Mouse (Mus musculus) cerebellum, adult 2 months (tissue): Measurements from ENCODE around the gene Vat1. TPM values are rescaled to one million over a fixed set of nuclear protein-coding genes. Genes with fewer than 3 reads are reported as not detected.
A peak's percentile ranks its signal among the peaks of the same experiment; 100 is the strongest.

ENCODE experiments used
- DNase-seq, 2 experiments: peaks; one replicate each; pipeline ENCODE4 v3.0.0; 2021
- H3K27ac ChIP-seq: fragments of 200-500 bp; 2 replicates; pipeline ENCODE4 v1.5.1; 2012; ENCODE audit warnings: low read length, control low read depth, inconsistent platforms; ENCODE audit not compliant: insufficient read depth
- H3K27me3 ChIP-seq: fragments of 200-500 bp; 2 replicates; pipeline ENCODE4 v1.6.1; 2012; ENCODE audit warnings: inconsistent platforms, mild to moderate bottlenecking, low read length, moderate library complexity; ENCODE audit not compliant: control insufficient read depth, insufficient read depth
- H3K4me1 ChIP-seq: fragments of 200-500 bp; 2 replicates; pipeline ENCODE4 v1.6.1; 2011; ENCODE audit warnings: low read length; ENCODE audit not compliant: control insufficient read depth, insufficient read depth
- H3K4me3 ChIP-seq: fragments of 200-500 bp; replicated peaks from 2 replicates; pipeline ENCODE3; 2011; ENCODE audit warnings: mild to moderate bottlenecking, low read depth, low read length, control low read depth; ENCODE audit not compliant: insufficient read depth
- CTCF ChIP-seq: fragments of 200-500 bp; IDR thresholded peaks from 2 replicates; pipeline ENCODE4 v1.5.1; 2011; ENCODE audit warnings: low read depth, mild to moderate bottlenecking, control low read depth, low read length, moderate library complexity, borderline replicate concordance; ENCODE audit not compliant: insufficient read depth
- POLR2A ChIP-seq: fragments of 200-500 bp; IDR thresholded peaks from 2 replicates; pipeline ENCODE4 v1.6.1; 2011; ENCODE audit warnings: low read length, control low read depth, borderline replicate concordance; ENCODE audit not compliant: insufficient read depth
- WGBS: fragments of 180-500 bp; shearing (Covaris S2); methylation state at CpG from one replicate; pipeline ENCODE4 v1.1.7; 2018; 5-methylcytosine and 5-hydroxymethylcytosine counted together
- polyA plus RNA-seq: library from polyadenylated mRNA; depleted of rRNA; stranded (reverse); fragments of >200 nt; gene quantifications from 2 replicates; pipeline ENCODE4 v1.2.3, GENCODE M21; 2012

Gene Vat1
- polyA plus RNA-seq, 1 experiment: 49.2 TPM

- Histone ChIP-seq H3K27ac (no peak overlapping the region), H3K4me1 (peaks cover 13% of the 10 kb centered on the region), H3K27me3 (no peaks in the 10 kb centered on the region), H3K4me3 (no peak overlapping the region)
- WGBS: 92% methylated on average over 9 of the region's 9 CpGs
- TF ChIP-seq CTCF (no peak), POLR2A (no peak)
- no peak for DNase-seq
Observed at GRCm38 (mm10) chr11:101431327-101431726, 34.7 kb downstream of the Vat1 start.

- Histone ChIP-seq H3K4me3 (peak overlapping the region; percentile 98), H3K27ac (no peak overlapping the region), H3K4me1 (peaks cover 9% of the 10 kb centered on the region), H3K27me3 (no peaks in the 10 kb centered on the region)
- WGBS: 61% methylated on average over 8 of the region's 8 CpGs
- DNase-seq: no peak
- TF ChIP-seq POLR2A (no peak), CTCF (no peak)
Observed at GRCm38 (mm10) chr11:101426165-101426564, 39.9 kb downstream of the Vat1 start.

- no peaks in the 10 kb centered on the region for H3K27me3 ChIP-seq
- peak within 1 kb of the TSS; percentile 98 for H3K4me3 ChIP-seq
- DNase-seq: peak; percentile 95 to 97
- peaks cover 9% of the 10 kb centered on the region for H3K4me1 ChIP-seq
- peak within 1 kb of the TSS; percentile 78 for H3K27ac ChIP-seq
- WGBS: under 1% methylated on average over 81 of the region's 81 CpGs
- no peak; the same call in 1 of the 2 replicates for TF ChIP-seq CTCF
- TF ChIP-seq POLR2A: peak; percentile 76; the same call in 1 of the 2 replicates
Observed at GRCm38 (mm10) chr11:101424925-101425813, 40.9 kb downstream of the Vat1 start, which contains the start of the genes Rundc1 and Ptges3l. Rundc1 (plus strand) TSS chr11:101425085. Ptges3l (minus strand) TSS chr11:101425333.

GRCm38 (mm10) chr11:101424105-101424851, 41.8 kb downstream of the Vat1 start, which contains the start of gene Gm27029:
Gm27029 (minus strand) TSS chr11:101424796.
- H3K4me1 ChIP-seq: peaks cover 9% of the 10 kb centered on the region
- H3K27ac ChIP-seq: peak within 1 kb of the TSS; percentile 78
- 2% methylated on average over 23 of the region's 23 CpGs for WGBS
- no peaks in the 10 kb centered on the region for H3K27me3 ChIP-seq
- DNase-seq: no peak
- H3K4me3 ChIP-seq: peak within 1 kb of the TSS; percentile 98
- TF ChIP-seq POLR2A (no peak), CTCF (no peak)

- 91% methylated on average over 5 of the region's 5 CpGs for WGBS
- Histone ChIP-seq H3K4me1 (peaks cover 4% of the 10 kb centered on the region), H3K27ac (no peak overlapping the region), H3K4me3 (no peak overlapping the region), H3K27me3 (no peaks in the 10 kb centered on the region)
- TF ChIP-seq POLR2A (no peak), CTCF (no peak)
- DNase-seq: no peak
Observed at GRCm38 (mm10) chr11:101420148-101420547, 45.9 kb downstream of the Vat1 start.

GRCm38 (mm10) chr11:101419610-101420009, 46.4 kb downstream of the Vat1 start:
- H3K4me1 ChIP-seq: peaks cover 4% of the 10 kb centered on the region
- TF ChIP-seq CTCF (no peak), POLR2A (no peak)
- no peaks in the 10 kb centered on the region for H3K27me3 ChIP-seq
- H3K4me3 ChIP-seq: no peak overlapping the region
- DNase-seq: no peak
- H3K27ac ChIP-seq: no peak overlapping the region
- 33% methylated on average over 3 of the region's 3 CpGs for WGBS

- H3K27ac ChIP-seq: no peak overlapping the region
- no peaks in the 10 kb centered on the region; the same call in 1 of the 2 replicates for H3K4me1 ChIP-seq
- H3K27me3 ChIP-seq: no peaks in the 10 kb centered on the region
- 48% methylated on average over 6 of the region's 6 CpGs for WGBS
- DNase-seq: no peak
- TF ChIP-seq CTCF (no peak), POLR2A (no peak)
- H3K4me3 ChIP-seq: no peak overlapping the region
Observed at GRCm38 (mm10) chr11:101418991-101419390, 47.0 kb downstream of the Vat1 start.
